Mouse (Mus musculus) ovary, postnatal 14 days (tissue): ENCODE data around the gene Gm45837.
A peak's percentile ranks its signal among the peaks of the same experiment; 100 is the strongest.

Experiments
- DNase-seq: peaks from one replicate; pipeline ENCODE4 v3.0.0; 2022; ENCODE audit warnings: low spot score

Gene Gm45837

DNA sequence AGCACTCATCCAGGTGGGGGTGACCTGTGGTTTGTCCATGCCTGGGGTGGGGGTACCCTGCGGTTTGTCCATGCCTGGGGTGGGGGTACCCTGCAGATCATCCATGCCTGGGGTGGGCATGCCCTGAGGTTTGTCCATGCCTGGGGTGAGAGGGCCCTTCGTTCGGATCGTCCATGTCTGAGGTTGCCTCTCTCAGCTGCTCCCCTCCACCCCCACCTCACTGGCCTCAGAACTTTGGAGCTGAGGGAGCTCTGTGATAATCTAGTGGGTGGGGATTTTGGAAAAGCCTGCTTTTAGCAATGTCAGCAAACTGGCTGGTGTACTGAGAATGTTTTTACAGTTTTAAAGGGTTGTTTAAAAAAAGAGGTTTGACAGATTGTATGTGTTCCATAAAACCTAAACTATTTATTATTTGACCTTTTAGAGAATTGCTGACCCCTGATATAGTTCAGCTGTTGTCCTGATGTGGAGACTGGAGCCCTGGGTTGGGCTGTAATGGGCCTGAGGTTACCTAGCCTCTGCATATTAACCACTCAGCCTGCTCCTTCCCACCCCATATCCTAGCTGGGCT, 18.7 kb upstream of the Gm45837 start:
- DNase-seq = no peak

DNA sequence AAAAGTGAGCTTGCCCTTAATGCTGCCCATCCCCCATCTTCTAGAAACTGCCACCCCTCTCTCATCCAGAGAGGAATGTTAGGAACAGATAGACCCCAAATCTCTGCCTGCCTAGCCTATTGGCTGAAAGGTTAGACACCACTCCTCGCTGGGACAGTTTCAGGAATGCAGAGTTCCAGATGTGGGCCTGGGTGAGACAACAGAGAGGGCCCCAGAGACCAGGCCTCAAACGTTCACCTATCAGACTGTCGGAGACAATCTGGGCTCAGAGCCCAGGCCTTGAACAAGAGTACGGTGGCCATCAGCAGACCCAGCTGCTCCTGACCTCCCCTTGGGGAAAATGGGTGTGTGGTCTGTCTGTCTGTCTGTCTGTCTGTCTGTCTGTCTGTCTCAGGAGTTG, 17.7 kb upstream of the Gm45837 start:
- DNase-seq = no peak

DNA sequence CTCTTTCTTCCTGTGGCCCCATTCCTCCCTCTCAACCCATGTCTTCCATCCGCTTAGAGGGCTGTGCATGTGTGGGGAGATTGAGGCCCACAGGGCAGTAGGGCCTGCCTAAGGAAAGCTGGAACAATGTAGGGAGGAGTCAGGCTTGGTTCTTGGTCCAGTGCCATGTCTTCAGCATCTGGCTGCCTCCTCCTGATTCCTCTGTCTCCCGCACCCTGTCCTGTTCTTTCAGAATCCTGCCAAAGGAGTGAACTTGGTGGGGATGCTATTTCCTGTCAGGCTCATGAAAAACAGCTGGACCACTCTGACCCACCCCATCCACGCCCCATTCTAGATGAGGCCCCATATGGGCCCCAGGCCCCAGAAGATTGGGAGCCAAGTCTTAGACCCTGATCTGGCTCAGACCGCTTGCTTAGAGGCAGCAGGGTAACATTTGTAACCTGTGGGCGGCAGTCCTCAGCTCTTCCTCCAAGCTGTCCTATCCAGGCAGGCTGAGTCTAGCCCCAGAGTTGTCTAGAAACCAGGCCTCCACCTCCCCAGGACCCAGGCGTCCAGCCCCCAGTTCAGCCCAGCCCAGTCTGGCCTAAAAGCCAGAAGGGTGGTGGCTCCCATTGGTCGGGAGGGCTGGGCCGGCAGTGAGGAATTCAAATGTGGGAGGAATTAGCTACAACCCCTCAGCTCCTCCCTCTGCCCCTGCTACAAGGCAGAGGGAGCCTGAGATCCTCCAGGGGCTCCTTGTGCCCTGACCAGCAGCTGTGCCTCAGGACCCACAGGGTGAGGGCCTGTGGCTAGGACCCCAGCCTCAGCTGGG, 16.8 kb upstream of the Gm45837 start:
- peak; percentile 64 for DNase-seq

DNA sequence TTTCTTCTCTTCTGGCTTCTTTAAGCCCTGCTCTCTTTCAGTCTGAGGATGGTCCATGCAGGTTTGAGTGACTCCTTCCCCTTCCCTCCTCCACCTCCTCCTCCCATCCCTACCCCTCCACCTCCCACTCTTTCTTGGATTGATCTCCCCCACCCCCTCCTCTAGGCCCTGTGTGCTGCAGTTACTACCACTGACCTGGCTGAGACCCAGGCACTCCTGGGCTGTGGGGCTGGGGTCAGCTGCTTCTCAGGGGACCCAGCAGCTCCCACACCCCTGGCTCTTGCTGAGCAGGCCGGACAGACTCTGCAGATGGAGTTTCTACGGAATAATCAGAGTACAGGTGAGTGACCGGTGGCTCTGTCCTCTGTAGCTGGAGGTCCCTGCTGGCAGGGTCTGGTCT, 16.1 kb upstream of the Gm45837 start:
- DNase-seq = no peak

DNA sequence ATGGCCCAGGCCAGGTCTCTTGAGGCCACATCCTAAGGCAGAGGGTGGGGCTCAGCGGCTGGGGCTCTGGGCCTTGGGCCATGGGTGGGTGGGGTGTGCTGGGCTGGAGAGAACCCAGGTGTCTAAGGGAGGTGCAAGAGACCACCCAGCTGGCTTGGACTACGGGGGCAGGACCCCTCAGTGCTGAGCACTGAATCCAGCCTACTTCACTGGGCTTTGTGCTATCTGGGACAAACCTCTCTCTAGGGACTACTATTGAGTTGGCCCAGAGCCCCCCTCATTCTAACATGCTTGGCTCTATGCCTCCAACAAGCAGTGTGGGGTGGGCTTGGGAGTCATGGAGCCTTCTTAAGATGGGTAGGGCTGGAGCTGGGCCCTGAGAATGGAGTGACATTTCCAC, 15.2 kb upstream of the Gm45837 start:
- no peak for DNase-seq

DNA sequence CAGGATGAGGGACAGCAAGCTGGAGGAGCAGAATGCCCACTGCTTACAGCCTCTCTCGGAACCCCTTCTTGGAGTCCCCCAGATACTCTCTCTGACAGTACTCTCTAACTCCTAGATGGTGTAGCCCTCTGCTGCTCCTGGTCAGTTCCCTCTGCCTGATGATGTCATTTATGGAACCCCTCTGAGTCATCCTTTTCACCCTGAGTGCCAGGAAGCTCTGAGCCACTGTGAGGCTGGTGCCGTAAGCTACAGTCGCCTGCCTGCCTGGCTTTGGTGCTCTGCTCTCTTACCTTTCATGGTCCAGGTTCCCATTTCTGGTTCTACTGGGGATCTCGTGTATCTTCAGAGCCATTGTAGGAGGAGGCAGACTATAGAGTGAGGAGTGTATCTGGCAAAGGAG, 13.5 kb upstream of the Gm45837 start:
- DNase-seq = no peak

DNA sequence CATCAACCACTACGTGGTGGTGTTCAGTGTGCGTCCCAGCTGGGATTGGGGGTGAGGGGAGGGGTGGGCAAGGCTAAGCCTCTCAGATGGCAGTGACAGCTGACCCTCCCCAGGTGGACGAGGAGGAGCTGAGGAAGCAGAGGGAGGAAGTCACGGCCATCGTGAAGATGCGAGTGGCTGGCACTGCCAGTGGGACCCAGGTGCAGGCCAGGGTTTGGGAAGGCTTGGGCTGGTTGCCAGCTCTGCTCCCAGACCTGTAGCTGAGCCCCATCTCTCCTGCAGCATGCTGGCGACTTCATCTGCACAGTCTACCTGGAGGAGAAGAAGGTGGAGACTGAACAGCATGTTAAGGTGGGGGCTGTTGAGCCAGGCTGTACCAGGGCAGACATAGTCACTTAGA, 9.2 kb upstream of the Gm45837 start:
- no peak for DNase-seq

DNA sequence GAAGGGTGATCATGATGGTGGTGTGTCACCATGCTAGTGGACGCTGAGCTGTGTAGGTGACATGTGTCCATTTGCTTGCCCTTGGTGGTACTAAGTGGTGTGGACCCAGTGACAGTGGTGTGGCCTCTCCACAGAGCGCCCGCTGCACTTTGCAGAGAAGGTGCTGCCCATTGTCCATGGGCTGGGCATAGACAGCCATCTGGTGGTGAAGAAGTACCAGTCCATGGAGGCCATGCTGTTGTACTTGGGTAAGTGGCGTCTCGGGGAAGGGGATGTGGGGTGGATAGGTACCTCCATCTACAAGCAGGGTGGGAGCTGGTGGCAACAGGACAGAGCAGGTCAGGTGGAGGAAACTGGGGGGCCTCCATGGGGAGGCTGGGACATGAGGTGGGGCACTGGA, 6.9 kb upstream of the Gm45837 start:
- DNase-seq = no peak

DNA sequence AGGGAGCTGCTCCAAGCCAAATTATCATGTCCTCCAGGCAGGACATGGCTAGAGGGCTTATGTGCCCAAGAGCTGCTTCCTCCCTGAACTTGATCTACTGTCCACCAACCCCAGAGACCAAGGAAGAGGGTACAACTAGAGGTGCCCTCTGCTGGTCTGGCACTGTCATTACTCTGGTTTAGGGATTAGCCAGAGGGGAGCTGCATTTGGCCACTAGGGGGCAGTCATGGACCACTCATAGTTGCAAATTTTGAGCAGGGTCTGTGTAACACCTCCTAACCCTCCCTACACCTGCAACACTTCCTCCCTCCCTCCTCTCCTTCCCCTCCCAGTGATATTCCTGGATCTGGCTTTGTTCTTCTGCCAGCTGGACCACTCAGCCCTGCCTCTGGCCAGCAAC, 2.1 kb downstream of the Gm45837 start:
- DNase-seq = peak; percentile 81

DNA sequence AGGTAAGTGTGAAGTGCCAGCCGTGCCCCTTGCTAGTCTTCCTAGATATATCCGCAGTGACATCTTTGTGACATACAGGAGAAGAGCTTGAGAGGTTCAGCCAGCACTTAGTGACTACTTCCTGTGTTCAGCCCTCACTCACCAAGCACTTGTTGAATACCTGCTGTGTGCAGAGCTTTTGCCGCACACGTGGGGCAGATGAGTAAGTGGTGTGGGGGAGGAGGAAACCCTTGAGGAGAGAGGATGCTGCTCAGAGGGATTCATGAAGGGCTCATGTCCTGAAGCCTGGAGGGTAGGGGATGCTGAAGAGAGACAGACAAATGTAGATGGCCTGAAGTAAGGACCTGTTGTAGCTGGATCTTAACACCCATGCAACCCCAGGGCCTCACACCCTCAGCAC, 3.5 kb downstream of the Gm45837 start:
- DNase-seq = no peak

DNA sequence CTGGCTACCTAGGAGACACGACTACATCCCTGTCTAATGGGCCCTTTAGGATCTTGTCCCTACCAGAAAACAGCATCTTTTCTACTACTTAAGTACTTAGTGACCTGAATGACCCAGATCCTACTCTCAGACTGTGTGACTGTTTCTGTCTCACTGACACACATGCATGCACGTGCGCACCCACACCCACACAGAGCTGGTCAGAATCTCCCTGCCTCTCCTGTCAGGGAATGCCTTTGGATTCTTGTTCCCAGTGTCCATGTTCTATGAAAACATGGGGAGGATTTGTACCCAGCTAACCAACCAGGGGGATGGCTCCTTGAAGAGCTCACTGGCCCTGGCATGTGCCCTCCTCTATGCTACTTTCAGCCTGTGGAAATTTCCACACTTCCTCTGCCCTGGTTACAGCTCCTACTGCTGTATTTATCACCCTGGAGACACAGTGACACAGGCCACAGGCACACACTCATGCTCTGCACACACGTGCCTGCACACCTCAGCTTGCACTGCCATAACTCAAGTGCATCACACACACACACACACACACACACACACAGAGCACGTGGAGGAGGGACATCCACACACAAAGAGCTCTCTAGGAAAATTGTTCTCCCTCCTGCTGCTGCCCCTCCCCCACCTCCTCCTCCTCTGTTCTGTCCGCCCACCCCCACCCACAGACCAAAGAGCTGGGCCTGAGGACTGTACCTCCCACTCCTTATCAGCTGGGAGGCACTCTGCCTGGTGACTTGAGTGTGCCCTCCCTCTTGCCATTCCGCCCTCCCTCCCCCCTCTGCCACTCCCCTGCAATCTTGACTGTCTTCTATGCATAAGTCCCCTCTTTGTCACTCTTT, 4.2 kb downstream of the Gm45837 start:
- DNase-seq = no peak

DNA sequence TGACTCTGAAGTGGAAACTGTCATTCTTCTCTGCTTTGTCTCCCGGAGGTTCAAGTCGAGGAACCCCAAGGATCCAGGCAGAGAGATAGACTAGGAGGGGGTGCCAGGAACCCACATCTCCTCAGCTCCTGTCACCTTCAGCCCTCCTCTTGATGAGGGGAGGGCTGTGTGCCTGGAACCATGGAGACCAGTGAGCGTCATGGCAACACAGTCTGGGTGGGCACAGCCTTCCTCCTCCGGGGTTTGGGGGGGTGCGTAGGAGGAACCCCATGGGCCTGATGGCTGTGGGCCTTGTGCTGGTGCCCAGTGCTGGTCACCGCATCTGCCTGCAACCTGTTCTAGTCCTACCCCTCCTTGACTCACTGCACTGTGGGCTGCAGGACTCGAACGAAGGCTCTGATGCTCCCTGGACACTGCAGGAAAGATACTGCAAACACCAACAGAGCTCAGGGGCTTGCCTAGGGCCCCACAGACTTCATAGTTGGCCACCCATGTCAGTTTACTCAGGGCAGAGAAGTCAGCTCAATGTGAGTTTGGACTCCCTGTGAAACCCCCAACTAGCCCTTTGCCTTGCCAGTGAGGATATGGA, 4.9 kb downstream of the Gm45837 start:
- DNase-seq = no peak

DNA sequence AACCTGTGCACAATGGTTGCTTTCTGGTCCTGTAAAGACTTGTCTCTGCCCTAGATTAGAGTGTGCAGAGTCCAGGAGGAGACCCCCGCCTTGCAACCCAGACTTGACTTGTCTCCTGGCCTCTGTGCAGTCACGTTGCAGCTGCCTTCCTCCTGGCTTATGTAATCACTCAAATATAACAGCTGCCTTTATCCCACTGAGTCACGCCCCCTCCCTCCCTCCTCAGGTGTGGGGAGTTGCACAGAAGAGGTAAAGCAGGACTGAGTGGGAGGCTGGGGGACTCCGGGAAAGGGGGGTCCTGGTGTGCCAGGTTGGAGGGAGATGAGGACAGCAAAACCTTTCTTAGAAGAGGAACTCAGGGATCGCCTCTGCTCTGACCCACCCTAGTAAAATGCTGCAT, 5.7 kb downstream of the Gm45837 start:
- no peak for DNase-seq

DNA sequence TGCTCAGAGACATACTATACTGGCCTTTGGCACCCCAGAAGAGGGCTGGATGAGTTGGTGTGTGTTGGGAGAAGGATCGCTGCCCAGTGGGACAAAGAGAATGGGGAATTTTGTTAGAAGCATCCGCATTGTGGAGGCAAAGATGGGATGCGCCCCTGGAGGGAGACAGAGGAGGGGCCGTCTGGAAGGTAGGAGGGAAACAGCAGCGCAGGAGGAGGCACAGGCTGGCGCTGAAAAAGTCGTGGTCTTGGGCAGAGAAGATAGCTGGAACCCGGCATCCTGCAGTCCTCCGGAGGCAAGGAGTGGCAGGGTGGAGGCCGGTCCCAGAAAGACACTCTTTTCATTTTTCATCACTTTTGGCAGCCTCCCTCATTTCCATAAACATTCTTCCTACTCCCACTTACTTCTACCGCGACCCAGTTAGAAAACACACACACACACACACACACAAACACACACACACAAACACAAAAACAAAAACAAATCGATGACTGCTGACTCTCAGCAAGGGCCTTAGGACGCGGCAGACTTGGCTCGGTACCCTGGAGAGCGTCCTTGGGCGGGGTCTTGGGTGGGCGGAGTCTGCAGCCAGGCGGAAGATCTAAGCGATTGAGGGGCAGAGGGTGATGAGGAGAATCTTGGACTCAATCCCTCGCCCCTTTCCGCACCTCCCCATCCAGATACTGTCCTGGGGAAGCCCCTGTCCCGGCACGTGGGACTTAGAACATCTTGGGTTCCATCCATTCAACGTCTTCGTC, 8.5 kb downstream of the Gm45837 start:
- no peak for DNase-seq

DNA sequence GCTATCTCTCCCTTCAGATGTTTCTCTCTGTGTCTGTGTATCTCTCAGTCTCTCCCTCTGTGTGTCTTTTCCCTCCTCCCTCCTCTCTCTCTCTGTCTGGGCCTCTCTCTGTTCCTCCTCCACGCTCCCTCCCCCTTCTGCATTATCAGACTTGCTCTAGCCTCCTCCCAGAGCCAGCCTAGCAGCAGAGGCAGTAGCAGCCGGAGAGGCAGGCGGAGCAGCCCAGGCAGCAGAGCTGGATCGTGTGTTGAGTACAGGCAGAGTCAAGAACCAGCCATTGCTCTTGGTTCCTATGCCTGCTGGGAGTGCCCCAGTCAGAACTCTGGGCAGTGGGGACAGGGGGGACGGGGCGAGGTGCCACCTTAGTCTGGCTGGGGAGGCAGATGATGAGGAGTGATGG, 10.8 kb downstream of the Gm45837 start, which contains the start of gene Pde2a:
TSS of gene Pde2a (plus strand) at position 163 of the 400 bp plus-strand sequence.
- DNase-seq = no peak

DNA sequence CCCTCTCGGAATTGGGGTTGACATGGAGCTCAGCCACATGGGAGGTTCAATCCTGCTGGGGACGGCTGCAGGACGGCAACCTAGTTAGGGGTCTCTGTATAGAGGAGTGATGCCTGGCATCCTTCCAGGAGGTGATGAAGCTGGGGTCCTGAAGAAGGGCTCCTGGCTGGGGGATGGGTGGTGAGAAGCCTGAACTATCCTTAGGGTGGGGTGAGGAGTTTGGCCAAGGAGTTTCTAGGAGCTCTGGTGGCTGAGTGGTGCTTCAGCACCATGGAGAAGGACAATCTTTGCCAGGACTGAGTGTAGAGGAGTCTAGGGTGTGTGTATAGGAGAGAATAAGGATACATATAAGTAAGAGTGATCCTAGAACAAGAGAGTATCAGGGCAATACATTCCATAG, 11.4 kb downstream of the Gm45837 start:
- DNase-seq = no peak

DNA sequence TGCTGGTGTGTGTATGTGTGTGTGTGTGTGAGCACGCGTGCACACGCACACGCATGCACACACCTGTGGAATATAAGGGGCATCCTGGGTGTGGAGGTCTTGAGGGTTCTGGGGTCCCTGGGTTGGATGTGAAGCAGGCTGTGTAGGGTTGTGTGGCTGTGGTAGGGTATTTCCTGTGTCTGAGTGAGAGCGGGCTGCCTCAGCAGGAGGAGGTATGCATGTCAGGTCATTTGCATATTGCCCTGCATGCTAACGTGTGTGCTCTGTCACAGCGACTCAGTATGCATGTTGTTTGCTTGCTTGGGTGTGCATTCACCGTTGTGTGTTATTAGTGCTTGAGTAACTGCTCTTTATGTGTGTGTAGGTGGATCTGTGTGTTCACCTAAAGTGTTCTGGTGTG, 12.0 kb downstream of the Gm45837 start:
- no peak for DNase-seq

DNA sequence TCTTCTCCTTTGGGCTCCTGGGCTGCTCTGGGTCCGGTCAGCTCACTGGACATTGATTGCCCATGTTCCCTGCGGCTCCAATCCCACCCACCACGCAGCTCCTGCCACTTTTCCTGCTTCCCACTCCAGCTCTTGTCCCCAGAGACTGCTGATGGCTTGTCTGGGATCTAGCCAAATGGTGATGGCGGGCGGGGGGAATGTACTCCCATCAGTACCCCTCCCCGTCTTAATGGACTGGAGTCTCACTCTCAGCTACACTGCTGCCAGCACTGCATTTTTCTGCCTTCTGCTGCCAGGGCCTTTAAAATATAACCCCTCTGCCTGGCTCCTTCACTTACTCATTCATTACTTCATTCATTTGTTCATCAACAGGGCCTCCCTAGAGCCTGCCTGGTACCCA, 13.3 kb downstream of the Gm45837 start:
- DNase-seq = no peak

DNA sequence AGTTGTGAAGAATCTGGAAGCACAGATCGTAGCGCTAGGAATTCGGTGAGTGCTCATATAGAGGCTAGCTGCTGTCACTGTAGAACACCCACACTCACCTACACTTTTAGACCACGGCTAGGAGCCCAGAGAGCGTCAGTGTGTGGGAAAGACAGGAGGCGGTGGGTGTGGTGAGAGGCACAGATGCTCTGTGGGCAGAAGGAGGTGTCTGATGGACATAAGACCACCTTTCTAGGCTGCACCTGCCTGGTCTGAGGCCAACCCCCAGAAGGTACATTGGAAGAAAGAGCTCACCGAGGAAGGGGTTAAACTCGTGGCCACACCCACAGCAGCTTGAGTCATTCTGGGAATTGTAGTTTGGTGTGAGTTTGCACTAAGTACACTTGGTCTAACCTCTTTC, 16.0 kb downstream of the Gm45837 start:
- no peak for DNase-seq

DNA sequence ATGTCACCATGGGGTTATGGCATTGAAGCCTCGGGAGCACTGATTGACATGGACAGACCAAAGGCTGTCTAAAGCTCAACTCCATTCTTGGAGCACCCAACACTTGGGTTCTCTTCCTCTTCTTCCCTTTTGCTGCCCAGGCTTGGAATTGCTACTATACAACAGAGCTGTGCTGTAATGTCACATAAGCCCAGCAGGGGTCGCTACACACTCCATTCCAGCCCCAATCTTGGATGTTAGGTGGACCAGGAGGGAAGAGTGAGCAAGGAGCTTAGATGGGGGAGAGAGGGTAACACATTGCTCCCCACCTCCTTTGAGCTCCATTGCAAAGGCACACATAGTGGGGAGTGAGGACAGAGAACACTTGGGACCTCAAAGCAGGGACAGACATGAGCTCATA, 17.1 kb downstream of the Gm45837 start:
- DNase-seq = no peak

DNA sequence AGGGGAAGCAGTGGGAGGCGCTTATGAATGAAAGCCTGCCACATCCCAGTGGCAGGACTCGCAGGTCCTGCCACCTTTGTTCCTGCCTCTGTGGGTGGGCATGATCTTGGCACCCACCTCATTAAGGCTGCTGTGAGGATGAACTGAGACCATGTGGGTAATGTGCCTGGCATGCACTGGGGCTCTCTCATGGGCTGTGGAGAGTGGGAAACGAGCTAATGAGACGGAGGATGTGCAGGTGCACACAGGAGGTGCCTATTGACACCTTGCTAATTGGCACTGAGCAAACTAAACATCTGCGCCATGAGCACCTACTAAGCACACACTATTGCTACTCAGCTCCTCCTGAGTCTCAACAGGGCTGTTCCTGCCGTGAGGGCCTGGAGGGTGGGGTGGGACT, 24.4 kb downstream of the Gm45837 start:
- DNase-seq = no peak

DNA sequence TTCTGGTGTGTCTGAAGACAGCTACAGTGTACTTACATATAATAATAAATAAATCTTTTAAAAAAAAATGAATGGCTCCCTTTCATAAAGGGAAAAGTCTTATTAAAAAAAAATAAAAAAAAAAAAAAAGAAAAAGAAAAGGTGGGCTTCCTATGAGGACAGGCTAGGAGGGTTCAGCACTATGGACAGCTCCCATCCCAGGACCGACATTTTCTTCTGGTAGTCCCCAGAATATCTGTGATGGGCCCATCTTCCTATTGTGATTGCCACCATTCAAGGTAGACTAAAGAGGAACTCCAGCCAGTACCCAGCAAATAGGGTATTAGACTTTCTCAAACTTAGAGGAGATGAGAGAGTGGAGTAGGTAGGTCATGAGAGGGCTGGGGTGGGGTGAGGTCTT, 27.2 kb downstream of the Gm45837 start:
- DNase-seq = no peak
